Mouse (Mus musculus) olfactory bulb, adult 2 months (tissue): ENCODE data around the gene Auts2.

Source experiments
- CTCF ChIP-seq: fragments of 200-500 bp; IDR thresholded peaks from 2 replicates; pipeline ENCODE4 v1.5.1; 2012; ENCODE audit warnings: low read depth, mild to moderate bottlenecking, low read length, moderate library complexity; ENCODE audit not compliant: insufficient read depth
- POLR2A ChIP-seq: fragments of 200-500 bp; IDR thresholded peaks from 2 replicates; pipeline ENCODE4 v1.6.1; 2012; ENCODE audit warnings: mild to moderate bottlenecking, low read depth, low read length, moderate library complexity; ENCODE audit not compliant: insufficient read depth

- TF ChIP-seq CTCF (no peak), POLR2A (no peak)
These were observed 106.2 kb downstream of the Auts2 start for GRCm38 (mm10) chr5:132436901-132437300.
